Mouse (Mus musculus) embryonic facial prominence, embryonic 11.5 days (tissue): ENCODE measurements around the gene Ddx1. TPM values are rescaled to one million over a fixed set of nuclear protein-coding genes. Genes with fewer than 3 reads are reported as not detected.
"Not testable (repeated sequence)": the region's sequence is repeated elsewhere in the genome, so short reads cannot be mapped to it uniquely, and the experiment has no call there.

Source experiments
- ATAC-seq: fragments of 200-750 bp; cut with Nextera tagmentation; replicated peaks from 2 replicates; pipeline ENCODE4 v1.8.0; 2017; ENCODE audit warnings: low read depth; ENCODE audit not compliant: insufficient number of reproducible peaks, low FRiP score, low TSS enrichment
- DNase-seq: peaks from one replicate; pipeline ENCODE4 v3.0.0-alpha.2; 2015; ENCODE audit warnings: low spot score
- H3K27ac ChIP-seq: fragments of 300-500 bp; sonication (generic); replicated peaks from 2 replicates; pipeline ENCODE4 v1.5.1; 2014; ENCODE audit warnings: mild to moderate bottlenecking, low read depth, low read length, control low read depth
- H3K27me3 ChIP-seq: fragments of 300-500 bp; sonication (generic); 2 replicates; pipeline ENCODE4 v1.6.1; 2014; ENCODE audit warnings: mild to moderate bottlenecking, low read length, moderate library complexity, mixed read lengths; ENCODE audit not compliant: control insufficient read depth, insufficient read depth
- H3K36me3 ChIP-seq: fragments of 300-500 bp; sonication (generic); replicated peaks from 2 replicates; pipeline ENCODE4 v1.6.1; 2014; ENCODE audit warnings: low read depth, mild to moderate bottlenecking, low read length, moderate library complexity, mixed read lengths; ENCODE audit not compliant: control insufficient read depth, insufficient read depth
- H3K4me1 ChIP-seq: fragments of 300-500 bp; sonication (generic); 2 replicates; pipeline ENCODE4 v1.6.1; 2014; ENCODE audit warnings: low read length, mixed read lengths; ENCODE audit not compliant: control insufficient read depth, insufficient read depth
- H3K4me2 ChIP-seq: fragments of 300-500 bp; sonication (generic); 2 replicates; pipeline ENCODE4 v1.6.1; 2014; ENCODE audit warnings: low read depth, mild to moderate bottlenecking, control low read depth, low read length, moderate library complexity
- H3K4me3 ChIP-seq: fragments of 300-500 bp; sonication (generic); 2 replicates; pipeline ENCODE4 v1.5.1; 2014; ENCODE audit warnings: low read depth, low read length, control low read depth
- H3K9ac ChIP-seq: fragments of 300-500 bp; sonication (generic); replicated peaks from 2 replicates; pipeline ENCODE4 v1.6.1; 2014; ENCODE audit warnings: mild to moderate bottlenecking, control low read depth, low read length
- H3K9me3 ChIP-seq: fragments of 300-500 bp; sonication (generic); replicated peaks from 2 replicates; pipeline ENCODE4 v1.6.1; 2016; ENCODE audit warnings: mild to moderate bottlenecking, low read length, inconsistent platforms, mixed read lengths; ENCODE audit not compliant: control insufficient read depth
- WGBS: fragments of 180-500 bp; shearing (Covaris S2); extraction: QIAGEN DNeasy Blood & Tissue Kit; methylation state at CpG from one replicate; pipeline ENCODE4 v1.1.7; 2014; 5-methylcytosine and 5-hydroxymethylcytosine counted together
- polyA plus RNA-seq: library from polyadenylated mRNA; unstranded; fragments of >200 nt; fragmentation: Nextera tagmentation; extraction: Ambion mirVana; gene quantifications from 2 replicates; pipeline ENCODE4 v1.2.1, GENCODE M21; 2014

The Ddx1 gene
- polyA plus RNA-seq, 1 experiment from 2014 or later = 216 TPM

GRCm38 (mm10) chr12:13199338-13200301 is 49.4 kb downstream of the Ddx1 start:
- Histone ChIP-seq H3K36me3 (no peaks in the 10 kb centered on the region), H3K27me3 (no peaks in the 10 kb centered on the region), H3K27ac (no peak overlapping the region), H3K9ac (no peak overlapping the region), H3K4me2 (no peak overlapping the region), H3K9me3 (no peaks in the 10 kb centered on the region), H3K4me3 (no peak overlapping the region), H3K4me1 (no peaks in the 10 kb centered on the region)
- DNase-seq = no peak
- WGBS = 88% methylated on average over 13 of the region's 13 CpGs
- ATAC-seq = no peak

DNA sequence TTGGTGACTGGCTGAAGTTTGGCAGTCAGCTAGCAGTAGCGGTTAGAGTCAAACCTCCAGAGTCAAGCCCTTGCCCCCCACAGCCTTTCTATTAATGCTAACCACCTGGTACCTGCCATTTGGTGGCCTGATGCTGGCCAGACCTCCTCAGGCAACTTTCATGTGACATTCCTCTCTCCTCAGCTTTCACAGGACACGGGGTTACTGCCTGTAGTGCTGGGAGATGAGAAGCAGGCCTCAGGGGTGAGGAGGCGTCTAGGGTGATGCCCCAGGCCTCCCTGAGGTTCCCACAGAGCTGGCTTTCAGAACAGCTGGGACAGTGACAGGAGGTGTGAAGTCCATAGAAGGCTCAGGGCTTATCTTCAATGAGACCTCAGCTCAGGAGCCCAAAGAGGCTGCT is 50.9 kb downstream of the Ddx1 start:
- no peaks in the 10 kb centered on the region for H3K27me3 ChIP-seq
- WGBS = 57% methylated on average over 3 of the region's 3 CpGs
- no peak for ATAC-seq
- H3K36me3 ChIP-seq = no peaks in the 10 kb centered on the region
- H3K9ac ChIP-seq = no peak overlapping the region
- H3K4me2 ChIP-seq = no peak overlapping the region
- no peak for DNase-seq
- H3K27ac ChIP-seq = no peak overlapping the region
- H3K9me3 ChIP-seq = no peaks in the 10 kb centered on the region
- H3K4me3 ChIP-seq = no peak overlapping the region
- no peaks in the 10 kb centered on the region for H3K4me1 ChIP-seq

DNA sequence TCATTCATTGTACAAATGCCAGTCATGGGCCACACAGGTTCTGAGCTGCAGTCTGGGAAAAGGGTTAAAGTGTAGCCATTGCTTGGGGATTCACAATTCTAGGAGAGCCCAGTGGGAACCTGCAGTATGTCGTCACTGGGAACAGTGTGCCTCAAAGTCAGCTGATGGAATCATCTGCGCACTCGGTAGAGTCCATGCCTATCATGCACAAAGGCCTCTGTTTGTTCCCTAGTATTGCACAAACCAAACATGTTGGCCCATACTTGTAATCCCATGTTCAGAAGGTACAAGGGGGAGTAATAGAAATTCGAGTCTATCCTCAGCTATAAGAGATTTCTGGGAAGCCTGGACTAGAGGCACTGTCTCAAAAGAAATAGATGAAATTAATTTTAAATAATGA is 52.9 kb downstream of the Ddx1 start:
- WGBS = 75% methylated on average over 4 of the region's 4 CpGs
- Histone ChIP-seq H3K9ac (no peak overlapping the region), H3K27me3 (no peaks in the 10 kb centered on the region), H3K4me3 (no peak overlapping the region), H3K36me3 (no peaks in the 10 kb centered on the region), H3K4me2 (no peak overlapping the region), H3K9me3 (no peaks in the 10 kb centered on the region), H3K27ac (no peak overlapping the region), H3K4me1 (no peaks in the 10 kb centered on the region)
- no peak for ATAC-seq
- no peak for DNase-seq

DNA sequence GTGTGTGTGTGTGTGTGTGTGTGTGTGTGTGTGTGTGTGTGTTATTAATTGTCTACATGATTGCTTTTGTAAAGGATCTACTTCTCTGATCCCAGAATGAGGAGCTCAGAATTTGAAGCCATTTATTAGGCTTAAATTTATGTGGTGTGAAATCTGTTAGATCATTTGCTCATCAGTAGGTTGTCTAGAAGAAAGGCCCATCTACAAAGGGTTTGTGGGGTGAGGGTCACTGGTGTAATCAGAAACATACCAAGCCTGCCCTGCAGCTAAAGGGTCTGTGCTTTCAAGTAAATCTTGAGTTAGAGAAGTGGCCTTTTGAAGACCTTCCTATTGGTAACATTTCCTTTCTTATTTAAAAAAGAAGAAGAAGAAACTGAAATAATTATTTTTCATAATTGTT is 53.5 kb downstream of the Ddx1 start:
- Histone ChIP-seq H3K9me3 (no peaks in the 10 kb centered on the region), H3K36me3 (no peaks in the 10 kb centered on the region), H3K27me3 (no peaks in the 10 kb centered on the region), H3K4me3 (no peak overlapping the region), H3K4me1 (no peaks in the 10 kb centered on the region), H3K4me2 (no peak overlapping the region), H3K9ac (no peak overlapping the region), H3K27ac (no peak overlapping the region)
- ATAC-seq (no peak), DNase-seq (no peak)

DNA sequence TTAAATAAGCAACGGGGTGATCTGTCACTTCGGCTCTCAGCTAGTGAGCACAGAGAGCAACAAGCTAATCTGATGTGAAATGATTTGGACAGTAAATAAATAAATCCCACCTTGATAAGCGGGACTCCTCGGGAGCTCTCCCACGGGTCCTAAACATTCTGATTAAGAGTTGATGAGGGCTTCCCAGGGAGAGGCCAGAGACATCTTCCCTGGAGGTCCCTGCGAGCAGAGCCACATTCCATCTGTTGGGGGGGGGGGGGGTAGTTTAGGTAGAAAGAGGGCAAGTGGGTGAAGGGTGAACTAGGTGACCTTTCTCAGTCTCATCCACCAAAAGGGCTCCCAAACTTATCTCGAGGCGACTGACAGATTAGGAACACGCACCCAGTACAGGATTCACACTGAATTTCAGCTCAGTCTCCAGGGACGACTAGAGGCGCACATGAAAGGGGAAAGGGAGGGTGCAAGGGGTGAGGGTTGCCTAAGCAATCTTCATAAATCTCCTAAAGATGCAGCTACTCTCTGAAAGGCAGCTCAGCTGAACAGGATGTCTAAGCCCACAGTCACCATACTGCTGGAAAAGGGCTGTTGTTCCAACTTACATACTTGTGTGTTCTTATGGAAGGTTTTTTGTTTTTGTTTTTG is 60.8 kb downstream of the Ddx1 start:
- DNase-seq (no peak), ATAC-seq (no peak)
- Histone ChIP-seq H3K4me1 (no peaks in the 10 kb centered on the region), H3K4me2 (no peak overlapping the region), H3K9me3 (no peaks in the 10 kb centered on the region), H3K27me3 (no peaks in the 10 kb centered on the region), H3K9ac (no peak overlapping the region), H3K27ac (no peak overlapping the region), H3K36me3 (no peaks in the 10 kb centered on the region), H3K4me3 (no peak overlapping the region)
- WGBS = 50% methylated on average over 11 of the region's 11 CpGs

- H3K9ac ChIP-seq = no peak overlapping the region
- no peak overlapping the region for H3K27ac ChIP-seq
- 90% methylated on average over 4 of the region's 4 CpGs for WGBS
- no peak overlapping the region for H3K4me3 ChIP-seq
- H3K36me3 ChIP-seq = no peaks in the 10 kb centered on the region
- ATAC-seq = no peak
- no peaks in the 10 kb centered on the region for H3K27me3 ChIP-seq
- no peaks in the 10 kb centered on the region for H3K9me3 ChIP-seq
- no peak for DNase-seq
- no peak overlapping the region for H3K4me2 ChIP-seq
- no peaks in the 10 kb centered on the region for H3K4me1 ChIP-seq
Measured at GRCm38 (mm10) chr12:13186209-13186608, 62.8 kb downstream of the Ddx1 start.

- Histone ChIP-seq H3K9me3 (no peaks in the 10 kb centered on the region), H3K27ac (no peak overlapping the region), H3K27me3 (no peaks in the 10 kb centered on the region), H3K4me2 (no peak overlapping the region), H3K36me3 (no peaks in the 10 kb centered on the region), H3K4me1 (peaks cover 2% of the 10 kb centered on the region; the same call in 1 of the 2 replicates), H3K4me3 (no peak overlapping the region), H3K9ac (no peak overlapping the region)
- DNase-seq (peak; percentile 47), ATAC-seq (no peak)
- WGBS = 36% methylated on average over 11 of the region's 11 CpGs
Measured at GRCm38 (mm10) chr12:13184873-13185361, 64.1 kb downstream of the Ddx1 start.

DNA sequence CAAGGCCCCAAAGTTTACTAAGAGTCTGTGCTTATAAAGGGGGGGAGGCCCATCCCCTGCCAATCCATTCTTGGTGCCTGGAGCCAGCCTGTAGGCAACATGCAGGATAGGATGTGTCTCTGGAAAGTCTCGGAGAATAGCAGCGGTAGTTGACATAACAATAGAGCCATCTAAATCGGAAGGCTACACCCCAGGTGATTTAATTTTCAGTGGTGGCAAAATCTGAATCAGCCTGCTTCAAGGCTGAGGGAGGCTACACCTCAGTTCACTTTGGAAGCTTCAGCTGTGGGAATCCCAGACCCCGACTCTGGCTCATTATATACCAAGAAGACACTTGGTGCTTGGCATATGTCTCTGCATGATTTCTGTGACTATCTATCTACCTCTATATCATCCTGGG is 64.9 kb downstream of the Ddx1 start:
- WGBS = 77% methylated on average over 4 of the region's 4 CpGs
- H3K4me2 ChIP-seq, H3K36me3 ChIP-seq, H3K9me3 ChIP-seq, H3K27me3 ChIP-seq, H3K4me3 ChIP-seq, H3K27ac ChIP-seq, DNase-seq, H3K9ac ChIP-seq, ATAC-seq, H3K4me1 ChIP-seq: not testable (repeated sequence)
